Mouse (Mus musculus) macrophage (primary cell): ENCODE data around the gene Gsdme. TPM values are rescaled to one million over a fixed set of nuclear protein-coding genes. Genes with fewer than 3 reads are reported as not detected.

Source experiments
- H3K27ac ChIP-seq: fragments of 350-480 bp; formaldehyde crosslinking; 2 replicates; pipeline ENCODE4 v1.9.0; 2021
- H3K36me3 ChIP-seq: fragments of 350-480 bp; formaldehyde crosslinking; 2 replicates; pipeline ENCODE4 v1.9.0; 2021; ENCODE audit errors: inconsistent target
- H3K4me3 ChIP-seq: fragments of 350-480 bp; formaldehyde crosslinking; 2 replicates; pipeline ENCODE4 v1.9.0; 2021; ENCODE audit errors: inconsistent target
- H3K79me2 ChIP-seq: fragments of 350-480 bp; formaldehyde crosslinking; 2 replicates; pipeline ENCODE4 v1.9.0; 2021; ENCODE audit errors: inconsistent target
- WGBS: methylation state at CpG from one replicate; pipeline ENCODE4 v1.1.7; 2026; ENCODE audit warnings: inconsistent platforms; ENCODE audit not compliant: missing documents; 5-methylcytosine and 5-hydroxymethylcytosine counted together
- polyA plus RNA-seq: library from polyadenylated mRNA; stranded (reverse); fragments of 250-400 nt; gene quantifications from 3 replicates; pipeline ENCODE4 v1.2.4, GENCODE M21; 2018; ENCODE audit warnings: inconsistent platforms

Gsdme gene
- polyA plus RNA-seq, 1 experiment from 2014 or later: 4.4 TPM

DNA sequence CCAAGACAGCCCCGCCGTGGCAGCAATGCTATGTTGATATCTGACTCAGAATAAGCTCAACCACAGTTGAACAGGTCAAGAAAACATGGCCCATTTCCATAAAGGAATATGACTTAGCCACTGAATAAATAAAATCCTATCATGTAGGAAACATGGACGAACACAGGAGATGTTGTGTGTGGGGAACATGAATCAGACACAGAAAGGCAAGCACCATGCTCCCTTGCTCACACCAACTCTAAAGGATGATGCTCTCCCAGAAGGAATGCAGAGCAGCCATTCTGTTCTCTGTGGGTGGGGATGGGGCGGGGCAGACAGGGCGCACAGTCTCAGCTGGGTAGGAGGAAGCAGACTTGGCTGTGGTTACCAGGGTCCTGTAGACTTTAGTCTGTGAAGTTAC is 38.4 kb downstream of the Gsdme start:
- H3K36me3 ChIP-seq: no peaks in the 10 kb centered on the region
- H3K79me2 ChIP-seq: no peaks in the 10 kb centered on the region
- H3K27ac ChIP-seq: no peak overlapping the region
- no peak overlapping the region for H3K4me3 ChIP-seq
- 93% methylated on average over 3 of the region's 5 CpGs for WGBS

GRCm38 (mm10) chr6:50223606-50224005 is 40.1 kb downstream of the Gsdme start:
- Histone ChIP-seq H3K79me2 (no peaks in the 10 kb centered on the region), H3K36me3 (no peaks in the 10 kb centered on the region)
- 88% methylated on average over 4 of the region's 4 CpGs for WGBS

DNA sequence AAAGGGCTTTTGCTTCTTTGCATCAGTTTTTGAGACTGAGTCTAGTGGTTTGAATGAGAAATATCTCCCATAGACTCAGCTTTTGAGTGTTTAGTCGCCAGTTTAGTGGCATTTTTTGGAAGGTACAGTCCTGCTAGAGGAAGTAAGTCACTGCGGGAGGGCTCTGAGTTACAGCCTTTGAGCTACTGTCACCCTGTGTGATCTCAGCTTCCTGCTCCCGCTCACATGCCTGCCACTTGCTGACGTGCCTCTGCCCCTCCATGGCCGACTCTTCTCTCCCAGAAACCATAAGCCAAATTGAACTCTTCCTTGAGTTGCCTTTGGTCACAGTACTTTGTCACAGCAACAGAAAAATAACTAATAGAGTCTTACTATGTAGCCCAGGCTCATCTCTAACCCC is 40.7 kb downstream of the Gsdme start:
- WGBS: 3% methylated on average over 5 of the region's 5 CpGs
- Histone ChIP-seq H3K27ac (peak overlapping the region; percentile 91), H3K4me3 (no peak overlapping the region; the same call in 1 of the 2 replicates), H3K79me2 (no peaks in the 10 kb centered on the region), H3K36me3 (no peaks in the 10 kb centered on the region)

More at GRCm38 (mm10) chr6:50223606-50224005, 40.1 kb downstream of the Gsdme start:
- H3K4me3 ChIP-seq: no peak overlapping the region
- H3K27ac ChIP-seq: peak overlapping the region; percentile 91

- Histone ChIP-seq H3K36me3 (peaks cover 6% of the 10 kb centered on the region; the same call in 1 of the 2 replicates), H3K4me3 (no peak overlapping the region; the same call in 1 of the 2 replicates), H3K79me2 (no peaks in the 10 kb centered on the region), H3K27ac (peak overlapping the region; percentile 91)
- WGBS: 93% methylated on average over 5 of the region's 5 CpGs
Observed at GRCm38 (mm10) chr6:50222351-50222750, 41.3 kb downstream of the Gsdme start.

- Histone ChIP-seq H3K4me3 (no peak overlapping the region), H3K79me2 (no peaks in the 10 kb centered on the region), H3K27ac (no peak overlapping the region), H3K36me3 (peaks cover 6% of the 10 kb centered on the region; the same call in 1 of the 2 replicates)
- 65% methylated on average over 4 of the region's 6 CpGs for WGBS
Observed at GRCm38 (mm10) chr6:50220863-50221262, 42.8 kb downstream of the Gsdme start.

GRCm38 (mm10) chr6:50219066-50219465 is 44.6 kb downstream of the Gsdme start:
- no peak overlapping the region for H3K27ac ChIP-seq
- no peaks in the 10 kb centered on the region for H3K79me2 ChIP-seq
- 77% methylated on average over 6 of the region's 6 CpGs for WGBS

DNA sequence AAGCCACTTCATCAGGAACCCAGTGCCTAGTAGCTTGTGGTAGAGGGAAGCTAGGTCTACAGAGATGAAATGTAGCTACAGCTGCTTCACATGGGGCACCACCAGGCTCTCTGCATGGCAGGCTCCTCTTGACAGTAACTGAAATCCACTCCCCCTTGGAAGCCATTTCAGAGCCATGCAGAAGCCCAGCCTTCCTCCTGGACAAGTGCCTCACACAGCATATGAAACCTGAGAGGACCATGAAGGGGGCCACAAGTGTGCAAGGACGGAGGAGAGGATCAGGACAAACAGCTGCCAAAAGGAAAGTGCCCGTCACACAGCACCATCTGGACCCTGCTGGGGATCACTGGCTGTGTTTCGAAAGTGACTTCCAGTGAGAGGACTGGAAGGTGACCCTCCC is 45.0 kb downstream of the Gsdme start:
- peaks cover 6% of the 10 kb centered on the region; the same call in 1 of the 2 replicates for H3K36me3 ChIP-seq
- no peak overlapping the region for H3K27ac ChIP-seq
- WGBS: 88% methylated on average over 3 of the region's 3 CpGs
- no peak overlapping the region for H3K4me3 ChIP-seq
- H3K79me2 ChIP-seq: no peaks in the 10 kb centered on the region

More at GRCm38 (mm10) chr6:50219066-50219465, 44.6 kb downstream of the Gsdme start:
- Histone ChIP-seq H3K4me3 (no peak overlapping the region), H3K36me3 (peaks cover 6% of the 10 kb centered on the region; the same call in 1 of the 2 replicates)

DNA sequence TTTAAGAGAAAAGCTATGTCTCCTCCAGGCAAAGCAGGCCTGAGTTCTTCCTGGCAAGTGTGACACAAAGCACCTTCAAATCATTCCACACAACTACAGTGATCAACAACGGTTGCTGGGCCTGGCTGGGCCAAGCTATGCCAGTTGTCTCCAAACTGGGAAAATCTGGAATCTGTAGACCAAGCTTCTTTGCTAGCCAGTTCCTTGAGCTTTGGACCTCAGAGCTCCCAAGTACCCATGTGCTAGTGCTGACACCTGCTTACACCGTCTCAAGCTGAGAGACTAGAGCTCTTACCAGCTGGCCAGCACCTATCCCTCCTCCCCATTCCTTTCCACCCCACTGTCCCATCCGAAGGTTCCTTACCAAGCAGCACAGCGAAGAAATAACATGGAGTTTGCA is 47.7 kb downstream of the Gsdme start:
- WGBS: 88% methylated on average over 4 of the region's 4 CpGs

GRCm38 (mm10) chr6:50215373-50215745 is 48.3 kb downstream of the Gsdme start:
- peaks cover 6% of the 10 kb centered on the region; the same call in 1 of the 2 replicates for H3K36me3 ChIP-seq
- H3K4me3 ChIP-seq: no peak overlapping the region
- WGBS: 100% methylated on average over 2 of the region's 2 CpGs
- H3K27ac ChIP-seq: no peak overlapping the region
- no peaks in the 10 kb centered on the region for H3K79me2 ChIP-seq

More for the DNA sequence above, 47.7 kb downstream of the Gsdme start:
- Histone ChIP-seq H3K36me3 (peaks cover 6% of the 10 kb centered on the region; the same call in 1 of the 2 replicates), H3K4me3 (no peak overlapping the region), H3K79me2 (no peaks in the 10 kb centered on the region), H3K27ac (no peak overlapping the region)

DNA sequence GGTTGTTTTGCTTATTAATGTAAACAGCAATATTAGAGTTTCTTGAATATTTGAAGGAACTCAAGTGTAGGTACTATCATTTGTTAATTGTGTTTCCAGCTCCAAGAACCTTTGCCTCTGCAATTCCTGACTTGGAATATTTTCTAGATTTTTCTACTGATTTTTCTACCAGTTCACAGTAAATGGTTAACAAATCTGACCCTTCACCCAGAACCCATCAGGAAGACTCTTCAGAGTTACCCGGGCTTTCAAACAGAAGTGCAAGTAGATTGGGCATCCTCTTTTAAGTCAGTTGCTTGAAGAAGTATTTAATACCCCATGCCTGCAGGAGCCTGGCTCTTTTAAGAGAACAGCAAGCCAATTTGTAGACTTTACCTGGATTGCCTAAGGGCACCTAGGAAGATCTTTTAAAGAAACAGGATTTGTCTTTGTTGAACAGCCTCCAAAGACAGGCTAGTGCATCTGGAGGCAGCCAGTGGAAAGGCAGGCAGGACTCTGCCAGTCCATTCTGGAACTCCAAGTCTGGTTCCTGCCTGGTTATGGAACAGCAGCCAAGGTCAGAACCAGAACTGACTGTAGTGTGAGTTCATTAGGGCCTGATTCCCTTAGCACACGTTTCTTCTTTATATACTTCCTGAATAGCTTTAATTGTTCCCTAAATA is 48.8 kb downstream of the Gsdme start:
- no peaks in the 10 kb centered on the region for H3K79me2 ChIP-seq
- no peak overlapping the region for H3K27ac ChIP-seq
- WGBS: 60% methylated on average over 2 of the region's 2 CpGs
- peaks cover 6% of the 10 kb centered on the region; the same call in 1 of the 2 replicates for H3K36me3 ChIP-seq
- no peak overlapping the region for H3K4me3 ChIP-seq

- Histone ChIP-seq H3K79me2 (no peaks in the 10 kb centered on the region), H3K4me3 (no peak overlapping the region), H3K36me3 (no peaks in the 10 kb centered on the region), H3K27ac (no peak overlapping the region)
- 86% methylated on average over 4 of the region's 4 CpGs for WGBS
Observed at GRCm38 (mm10) chr6:50205093-50205492, 58.6 kb downstream of the Gsdme start.

- no peaks in the 10 kb centered on the region for H3K36me3 ChIP-seq
- H3K4me3 ChIP-seq: no peak overlapping the region
- 95% methylated on average over 4 of the region's 4 CpGs for WGBS
- H3K27ac ChIP-seq: no peak overlapping the region
- H3K79me2 ChIP-seq: no peaks in the 10 kb centered on the region
Observed at GRCm38 (mm10) chr6:50204356-50204755, 59.3 kb downstream of the Gsdme start.

DNA sequence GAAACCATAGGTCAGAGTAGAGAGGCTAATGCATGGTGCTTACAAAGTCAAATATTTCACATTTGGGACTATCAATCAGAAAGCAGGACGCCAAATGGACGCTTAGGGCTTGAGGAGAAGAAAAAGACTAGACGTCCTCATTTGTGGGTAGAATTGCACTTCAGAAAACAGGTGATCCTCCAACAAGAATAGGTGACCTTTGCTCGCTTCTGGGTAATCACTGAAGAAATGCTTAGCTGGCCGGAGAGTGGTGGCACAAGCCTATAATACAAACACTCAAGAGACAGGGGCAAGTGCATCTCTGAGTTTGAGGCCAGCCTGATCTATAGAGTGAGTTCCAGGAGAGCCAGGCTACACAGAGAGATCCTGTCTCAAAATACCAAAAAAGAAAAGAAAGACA is 69.8 kb downstream of the Gsdme start:
- H3K4me3 ChIP-seq: no peak overlapping the region
- H3K27ac ChIP-seq: no peak overlapping the region
- no peaks in the 10 kb centered on the region for H3K36me3 ChIP-seq
- H3K79me2 ChIP-seq: no peaks in the 10 kb centered on the region
- 90% methylated on average over 5 of the region's 5 CpGs for WGBS

DNA sequence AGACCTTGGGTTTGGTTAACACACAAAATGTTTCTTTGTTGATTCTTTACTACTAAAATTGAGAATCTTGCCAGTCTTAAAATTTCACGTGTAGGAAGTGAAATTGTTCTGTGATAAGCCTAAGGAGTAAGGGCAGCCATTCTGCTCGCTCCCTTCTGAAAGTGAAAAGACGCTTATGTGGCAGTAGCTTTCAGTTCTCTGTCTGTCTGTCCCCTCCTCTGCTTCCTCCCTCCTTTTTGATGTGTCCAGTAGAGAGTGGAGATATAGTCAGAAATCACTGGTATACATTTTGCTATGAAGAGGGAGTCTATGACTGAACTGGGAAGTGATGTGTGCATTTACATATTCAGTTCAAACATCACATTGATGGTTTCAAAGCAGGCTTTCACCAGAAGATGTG is 70.8 kb downstream of the Gsdme start:
- Histone ChIP-seq H3K4me3 (no peak overlapping the region), H3K79me2 (no peaks in the 10 kb centered on the region), H3K36me3 (no peaks in the 10 kb centered on the region), H3K27ac (no peak overlapping the region)
- WGBS: 25% methylated on average over 1 of the region's 3 CpGs

GRCm38 (mm10) chr6:50192169-50192568 is 71.5 kb downstream of the Gsdme start:
- H3K36me3 ChIP-seq: no peaks in the 10 kb centered on the region
- WGBS: 94% methylated on average over 1 of the region's 1 CpGs

More at GRCm38 (mm10) chr6:50192169-50192568, 71.5 kb downstream of the Gsdme start:
- Histone ChIP-seq H3K4me3 (no peak overlapping the region), H3K27ac (no peak overlapping the region), H3K79me2 (no peaks in the 10 kb centered on the region)
